Mouse (Mus musculus) midbrain, embryonic 10.5 days (tissue): Measurements from ENCODE around the gene Bmper. TPM values are rescaled to one million over a fixed set of nuclear protein-coding genes. Genes with fewer than 3 reads are reported as not detected.

Experiments
- DNase-seq: peaks from one replicate; pipeline ENCODE4 v3.0.0-alpha.2; 2017; ENCODE audit warnings: low spot score
- H3K27ac ChIP-seq: fragments of 300-500 bp; sonication (generic); replicated peaks from 2 replicates; pipeline ENCODE4 v1.5.1; 2016; ENCODE audit warnings: mild to moderate bottlenecking
- H3K27me3 ChIP-seq: fragments of 300-500 bp; sonication (generic); 2 replicates; pipeline ENCODE4 v1.6.1; 2016; ENCODE audit warnings: low read depth, mild to moderate bottlenecking; ENCODE audit not compliant: poor library complexity, severe bottlenecking
- H3K36me3 ChIP-seq: fragments of 300-500 bp; sonication (generic); 2 replicates; pipeline ENCODE4 v1.6.1; 2016; ENCODE audit warnings: mild to moderate bottlenecking, moderate library complexity
- H3K4me1 ChIP-seq: fragments of 300-500 bp; sonication (generic); 2 replicates; pipeline ENCODE4 v1.6.1; 2016
- H3K4me3 ChIP-seq: fragments of 300-500 bp; sonication (generic); 2 replicates; pipeline ENCODE4 v1.5.1; 2016; ENCODE audit warnings: mild to moderate bottlenecking, moderate library complexity
- H3K9me3 ChIP-seq: fragments of 300-500 bp; sonication (generic); replicated peaks from 2 replicates; pipeline ENCODE4 v1.6.1; 2016; ENCODE audit warnings: mild to moderate bottlenecking
- WGBS: fragments of 180-500 bp; shearing (Covaris S2); methylation state at CpG from one replicate; pipeline ENCODE4 v1.1.7; 2016; 5-methylcytosine and 5-hydroxymethylcytosine counted together
- polyA plus RNA-seq: library from polyadenylated mRNA; unstranded; fragments of >200 nt; fragmentation: Nextera tagmentation; extraction: Ambion mirVana; gene quantifications from 2 replicates; pipeline ENCODE4 v1.2.1, GENCODE M21; 2016

Bmper gene
- polyA plus RNA-seq, 1 experiment from 2014 or later = 0.72 TPM

GRCm38 (mm10) chr9:23205304-23205703 lies 17.6 kb upstream of the Bmper start:
- H3K27ac ChIP-seq = no peak overlapping the region
- DNase-seq = no peak
- 13% methylated on average over 3 of the region's 3 CpGs for WGBS

GRCm38 (mm10) chr9:23205757-23206156 lies 17.1 kb upstream of the Bmper start:
- no peaks in the 10 kb centered on the region for H3K9me3 ChIP-seq
- H3K27ac ChIP-seq = no peak overlapping the region
- no peak overlapping the region for H3K4me3 ChIP-seq
- H3K27me3 ChIP-seq = peaks cover 24% of the 10 kb centered on the region
- peaks cover 32% of the 10 kb centered on the region for H3K4me1 ChIP-seq
- 83% methylated on average over 3 of the region's 3 CpGs for WGBS
- no peak for DNase-seq
- no peaks in the 10 kb centered on the region for H3K36me3 ChIP-seq

More at GRCm38 (mm10) chr9:23205304-23205703, 17.6 kb upstream of the Bmper start:
- Histone ChIP-seq H3K27me3 (peaks cover 20% of the 10 kb centered on the region), H3K9me3 (no peaks in the 10 kb centered on the region), H3K36me3 (no peaks in the 10 kb centered on the region), H3K4me3 (no peak overlapping the region), H3K4me1 (peaks cover 32% of the 10 kb centered on the region)

- Histone ChIP-seq H3K4me3 (no peak overlapping the region), H3K27ac (no peak overlapping the region), H3K36me3 (no peaks in the 10 kb centered on the region), H3K27me3 (peaks cover 25% of the 10 kb centered on the region), H3K9me3 (no peaks in the 10 kb centered on the region), H3K4me1 (peaks cover 32% of the 10 kb centered on the region)
- 89% methylated on average over 5 of the region's 5 CpGs for WGBS
- DNase-seq = no peak
These were observed 16.7 kb upstream of the Bmper start for GRCm38 (mm10) chr9:23206181-23206580.

GRCm38 (mm10) chr9:23212303-23212702 lies 10.6 kb upstream of the Bmper start:
- Histone ChIP-seq H3K4me3 (no peak overlapping the region), H3K4me1 (no peaks in the 10 kb centered on the region), H3K27me3 (peaks cover 17% of the 10 kb centered on the region; the same call in 1 of the 2 replicates), H3K36me3 (no peaks in the 10 kb centered on the region), H3K27ac (no peak overlapping the region), H3K9me3 (no peaks in the 10 kb centered on the region)
- 8% methylated on average over 11 of the region's 11 CpGs for WGBS
- peak; percentile 76 for DNase-seq

GRCm38 (mm10) chr9:23219754-23220153 lies 3.1 kb upstream of the Bmper start:
- 55% methylated on average over 3 of the region's 3 CpGs for WGBS
- no peak for DNase-seq
- no peaks in the 10 kb centered on the region for H3K36me3 ChIP-seq
- H3K27ac ChIP-seq = no peak overlapping the region
- peaks cover 21% of the 10 kb centered on the region for H3K4me1 ChIP-seq
- no peak overlapping the region for H3K4me3 ChIP-seq
- H3K9me3 ChIP-seq = no peaks in the 10 kb centered on the region
- peaks cover 58% of the 10 kb centered on the region for H3K27me3 ChIP-seq

- 19% methylated on average over 5 of the region's 5 CpGs for WGBS
- H3K27ac ChIP-seq = peak overlapping the region; percentile 85
These were observed 900 bp upstream of the Bmper start for GRCm38 (mm10) chr9:23221976-23222375.

GRCm38 (mm10) chr9:23222492-23222840 lies 410 bp upstream of the Bmper start:
- H3K36me3 ChIP-seq = no peaks in the 10 kb centered on the region
- under 1% methylated on average over 26 of the region's 26 CpGs for WGBS
- peaks cover 21% of the 10 kb centered on the region for H3K4me1 ChIP-seq
- no peaks in the 10 kb centered on the region for H3K9me3 ChIP-seq
- H3K4me3 ChIP-seq = peak overlapping the region; percentile 74
- DNase-seq = peak; percentile 68
- H3K27ac ChIP-seq = peak overlapping the region; percentile 85
- peaks cover 84% of the 10 kb centered on the region for H3K27me3 ChIP-seq

More at GRCm38 (mm10) chr9:23221976-23222375, 900 bp upstream of the Bmper start:
- Histone ChIP-seq H3K4me1 (peaks cover 21% of the 10 kb centered on the region), H3K9me3 (no peaks in the 10 kb centered on the region), H3K36me3 (no peaks in the 10 kb centered on the region), H3K4me3 (peak overlapping the region; percentile 74), H3K27me3 (peaks cover 80% of the 10 kb centered on the region)
- no peak for DNase-seq

- WGBS = under 1% methylated on average over 29 of the region's 29 CpGs
- Histone ChIP-seq H3K4me1 (peaks cover 21% of the 10 kb centered on the region), H3K36me3 (no peaks in the 10 kb centered on the region), H3K27ac (peak overlapping the region; percentile 85), H3K27me3 (peaks cover 93% of the 10 kb centered on the region), H3K9me3 (no peaks in the 10 kb centered on the region), H3K4me3 (peak overlapping the region; percentile 74)
- no peak for DNase-seq
These were observed 737 bp downstream of the Bmper start for GRCm38 (mm10) chr9:23223549-23224077.

- H3K36me3 ChIP-seq = no peaks in the 10 kb centered on the region
- no peak overlapping the region for H3K27ac ChIP-seq
- no peaks in the 10 kb centered on the region for H3K27me3 ChIP-seq
- H3K4me1 ChIP-seq = no peaks in the 10 kb centered on the region
- H3K4me3 ChIP-seq = no peak overlapping the region
- no peak for DNase-seq
- H3K9me3 ChIP-seq = no peaks in the 10 kb centered on the region
- 85% methylated on average over 8 of the region's 8 CpGs for WGBS
These were observed 10.7 kb downstream of the Bmper start for GRCm38 (mm10) chr9:23233464-23234121.

- H3K27ac ChIP-seq = no peak overlapping the region
- H3K27me3 ChIP-seq = no peaks in the 10 kb centered on the region
- no peaks in the 10 kb centered on the region for H3K9me3 ChIP-seq
- DNase-seq = no peak
- H3K36me3 ChIP-seq = no peaks in the 10 kb centered on the region
- H3K4me3 ChIP-seq = no peak overlapping the region
- 80% methylated on average over 6 of the region's 6 CpGs for WGBS
- no peaks in the 10 kb centered on the region for H3K4me1 ChIP-seq
These were observed 12.6 kb downstream of the Bmper start for GRCm38 (mm10) chr9:23235368-23236002.

- no peak overlapping the region for H3K4me3 ChIP-seq
- DNase-seq = no peak
- no peaks in the 10 kb centered on the region for H3K4me1 ChIP-seq
- H3K9me3 ChIP-seq = no peaks in the 10 kb centered on the region
- 80% methylated on average over 6 of the region's 6 CpGs for WGBS
- no peaks in the 10 kb centered on the region for H3K36me3 ChIP-seq
- H3K27me3 ChIP-seq = no peaks in the 10 kb centered on the region
- H3K27ac ChIP-seq = no peak overlapping the region
These were observed 13.9 kb downstream of the Bmper start for GRCm38 (mm10) chr9:23236635-23237279.

GRCm38 (mm10) chr9:23239011-23239410 lies 16.1 kb downstream of the Bmper start:
- H3K36me3 ChIP-seq = no peaks in the 10 kb centered on the region
- H3K4me1 ChIP-seq = peaks cover 4% of the 10 kb centered on the region; the same call in 1 of the 2 replicates
- no peak overlapping the region for H3K4me3 ChIP-seq
- no peak for DNase-seq
- H3K27me3 ChIP-seq = no peaks in the 10 kb centered on the region
- H3K9me3 ChIP-seq = no peaks in the 10 kb centered on the region
- 81% methylated on average over 2 of the region's 2 CpGs for WGBS
- H3K27ac ChIP-seq = no peak overlapping the region

- peaks cover 4% of the 10 kb centered on the region; the same call in 1 of the 2 replicates for H3K4me1 ChIP-seq
- H3K4me3 ChIP-seq = no peak overlapping the region
- WGBS = 82% methylated on average over 3 of the region's 3 CpGs
- H3K27me3 ChIP-seq = no peaks in the 10 kb centered on the region
- H3K27ac ChIP-seq = no peak overlapping the region
- DNase-seq = no peak
- no peaks in the 10 kb centered on the region for H3K9me3 ChIP-seq
- H3K36me3 ChIP-seq = no peaks in the 10 kb centered on the region
These were observed 20.0 kb downstream of the Bmper start for GRCm38 (mm10) chr9:23242911-23243310.
